Mouse (Mus musculus) intestine, embryonic 14.5 days (tissue): ENCODE results near the gene Hmbs. TPM values are rescaled to one million over a fixed set of nuclear protein-coding genes. Genes with fewer than 3 reads are reported as not detected.
"Not testable (repeated sequence)": the region's sequence is repeated elsewhere in the genome, so short reads cannot be mapped to it uniquely, and the experiment has no call there.

Source experiments
- ATAC-seq: fragments of 200-750 bp; cut with Nextera tagmentation; replicated peaks from 2 replicates; pipeline ENCODE4 v1.8.0; 2017; ENCODE audit warnings: low read depth, moderate number of reproducible peaks, moderate TSS enrichment, moderate library complexity; ENCODE audit not compliant: low FRiP score, low TSS enrichment
- DNase-seq: peaks from one replicate; pipeline ENCODE4 v3.0.0-alpha.2; 2018; ENCODE audit warnings: low spot score
- H3K27ac ChIP-seq: fragments of 300-500 bp; sonication (generic); 2 replicates; pipeline ENCODE4 v1.5.1; 2014; ENCODE audit warnings: low read depth, mild to moderate bottlenecking, control low read depth
- H3K27me3 ChIP-seq: fragments of 300-500 bp; sonication (generic); replicated peaks from 2 replicates; pipeline ENCODE4 v1.6.1; 2014; ENCODE audit warnings: low read length, control low read depth; ENCODE audit not compliant: control insufficient read depth, insufficient read depth
- H3K36me3 ChIP-seq: fragments of 300-500 bp; sonication (generic); 2 replicates; pipeline ENCODE4 v1.6.1; 2014; ENCODE audit warnings: low read length, control low read depth; ENCODE audit not compliant: control insufficient read depth, insufficient read depth
- H3K4me1 ChIP-seq: fragments of 300-500 bp; sonication (generic); replicated peaks from 2 replicates; pipeline ENCODE4 v1.6.1; 2014; ENCODE audit warnings: low read length, control low read depth, mixed read lengths; ENCODE audit not compliant: control insufficient read depth, insufficient read depth
- H3K4me2 ChIP-seq: fragments of 300-500 bp; sonication (generic); 2 replicates; pipeline ENCODE4 v1.6.1; 2014; ENCODE audit warnings: low read length
- H3K4me3 ChIP-seq: fragments of 300-500 bp; sonication (generic); 2 replicates; pipeline ENCODE4 v1.5.1; 2014; ENCODE audit warnings: low read depth, low read length, control low read depth, mixed read lengths
- H3K9ac ChIP-seq: fragments of 300-500 bp; sonication (generic); 2 replicates; pipeline ENCODE4 v1.6.1; 2014; ENCODE audit warnings: mild to moderate bottlenecking, low read length
- H3K9me3 ChIP-seq: fragments of 300-500 bp; sonication (generic); 2 replicates; pipeline ENCODE4 v1.6.1; 2016; ENCODE audit warnings: low read length, control low read depth; ENCODE audit not compliant: control insufficient read depth
- WGBS: fragments of 180-500 bp; shearing (Covaris S2); extraction: QIAGEN DNeasy Blood & Tissue Kit; methylation state at CpG from one replicate; pipeline ENCODE4 v1.1.7; 2014; 5-methylcytosine and 5-hydroxymethylcytosine counted together
- polyA plus RNA-seq: library from polyadenylated mRNA; unstranded; fragments of >200 nt; fragmentation: Nextera tagmentation; extraction: Ambion mirVana; gene quantifications from 2 replicates; pipeline ENCODE4 v1.2.1, GENCODE M21; 2014

Hmbs gene
- polyA plus RNA-seq, 1 experiment from 2014 or later, result 128 TPM

GRCm38 (mm10) chr9:44377335-44377734 lies 33.3 kb upstream of the Hmbs start:
- not testable (repeated sequence) for H3K4me1 ChIP-seq, H3K27me3 ChIP-seq, H3K4me3 ChIP-seq, H3K27ac ChIP-seq, H3K9me3 ChIP-seq, DNase-seq, ATAC-seq, H3K9ac ChIP-seq, H3K4me2 ChIP-seq
- H3K36me3 ChIP-seq, result peaks cover 16% of the 10 kb centered on the region
- 81% methylated on average over 2 of the region's 2 CpGs for WGBS

GRCm38 (mm10) chr9:44376141-44376540 lies 32.1 kb upstream of the Hmbs start:
- WGBS, result 85% methylated on average over 6 of the region's 6 CpGs
- Histone ChIP-seq H3K4me2 (no peak overlapping the region), H3K36me3 (peaks cover 4% of the 10 kb centered on the region), H3K4me3 (no peak overlapping the region), H3K4me1 (peaks cover 9% of the 10 kb centered on the region), H3K9ac (no peak overlapping the region), H3K9me3 (no peaks in the 10 kb centered on the region), H3K27ac (no peak overlapping the region), H3K27me3 (no peaks in the 10 kb centered on the region)
- ATAC-seq (no peak), DNase-seq (no peak)

- no peak for ATAC-seq
These were observed 29.4 kb upstream of the Hmbs start for GRCm38 (mm10) chr9:44373386-44373785.

GRCm38 (mm10) chr9:44364480-44364879 lies 20.5 kb upstream of the Hmbs start:
- no peak for ATAC-seq
- Histone ChIP-seq H3K4me2 (no peak overlapping the region), H3K4me1 (peaks cover 8% of the 10 kb centered on the region; the same call in 1 of the 2 replicates), H3K4me3 (no peak overlapping the region), H3K27ac (no peak overlapping the region), H3K36me3 (peaks cover 4% of the 10 kb centered on the region), H3K27me3 (no peaks in the 10 kb centered on the region), H3K9me3 (no peaks in the 10 kb centered on the region), H3K9ac (no peak overlapping the region)
- 60% methylated on average over 3 of the region's 3 CpGs for WGBS
- no peak for DNase-seq

More at GRCm38 (mm10) chr9:44373386-44373785, 29.4 kb upstream of the Hmbs start:
- Histone ChIP-seq H3K27ac (no peak overlapping the region), H3K36me3 (no peaks in the 10 kb centered on the region), H3K9me3 (no peaks in the 10 kb centered on the region), H3K4me1 (0 out of 2 replicates have a peak, but pooled peaks cover 2% of the 10 kb centered on the region), H3K4me2 (no peak overlapping the region), H3K27me3 (no peaks in the 10 kb centered on the region), H3K9ac (no peak overlapping the region), H3K4me3 (no peak overlapping the region)
- no peak for DNase-seq

GRCm38 (mm10) chr9:44361931-44362330 lies 17.9 kb upstream of the Hmbs start:
- H3K27ac ChIP-seq, result 0 out of 2 replicates have a peak overlapping the region, but pooled peaks have one; percentile 67
- peak overlapping the region; percentile 91 for H3K4me2 ChIP-seq
- not testable (repeated sequence) for DNase-seq, H3K9me3 ChIP-seq, H3K4me1 ChIP-seq, H3K27me3 ChIP-seq
- peak; percentile 28; the same call in 1 of the 2 replicates for ATAC-seq
- H3K4me3 ChIP-seq, result peak overlapping the region; percentile 99
- WGBS, result 43% methylated on average over 4 of the region's 4 CpGs
- peaks cover 26% of the 10 kb centered on the region for H3K36me3 ChIP-seq
- peak overlapping the region; percentile 35; the same call in 1 of the 2 replicates for H3K9ac ChIP-seq

- Histone ChIP-seq H3K9ac (peak within 1 kb of the TSS; percentile 83), H3K4me2 (peak within 1 kb of the TSS; percentile 91), H3K36me3 (peaks cover 32% of the 10 kb centered on the region), H3K9me3 (no peaks in the 10 kb centered on the region), H3K4me1 (peaks cover 8% of the 10 kb centered on the region; the same call in 1 of the 2 replicates), H3K27me3 (no peaks in the 10 kb centered on the region), H3K4me3 (peak within 1 kb of the TSS; percentile 99), H3K27ac (0 out of 2 replicates have a peak within 1 kb of the TSS, but pooled peaks have one; percentile 67)
- ATAC-seq, result peak; percentile 95
- peak; percentile 98 for DNase-seq
- WGBS, result under 1% methylated on average over 44 of the region's 44 CpGs
These were observed 17.3 kb upstream of the Hmbs start, which contains the start of gene Vps11 for GRCm38 (mm10) chr9:44361190-44361917. Gene Vps11 (minus strand): TSS chr9:44361670.

- DNase-seq, result no peak
These were observed 13.2 kb upstream of the Hmbs start for GRCm38 (mm10) chr9:44357207-44357606.

GRCm38 (mm10) chr9:44353142-44353541 lies 9.1 kb upstream of the Hmbs start:
- no peak for ATAC-seq
- no peak overlapping the region for H3K9ac ChIP-seq
- H3K27ac ChIP-seq, result no peak overlapping the region
- no peaks in the 10 kb centered on the region for H3K9me3 ChIP-seq
- peaks cover 97% of the 10 kb centered on the region for H3K36me3 ChIP-seq
- no peak for DNase-seq
- no peaks in the 10 kb centered on the region for H3K4me1 ChIP-seq
- no peaks in the 10 kb centered on the region for H3K27me3 ChIP-seq
- H3K4me2 ChIP-seq, result no peak overlapping the region
- WGBS, result 94% methylated on average over 6 of the region's 6 CpGs
- no peak overlapping the region for H3K4me3 ChIP-seq

More at GRCm38 (mm10) chr9:44357207-44357606, 13.2 kb upstream of the Hmbs start:
- no peak overlapping the region for H3K27ac ChIP-seq
- no peaks in the 10 kb centered on the region for H3K27me3 ChIP-seq
- H3K4me2 ChIP-seq, result no peak overlapping the region
- 76% methylated on average over 4 of the region's 4 CpGs for WGBS
- no peak overlapping the region for H3K4me3 ChIP-seq
- peaks cover 73% of the 10 kb centered on the region for H3K36me3 ChIP-seq
- no peak overlapping the region for H3K9ac ChIP-seq
- ATAC-seq, result no peak
- peaks cover 8% of the 10 kb centered on the region; the same call in 1 of the 2 replicates for H3K4me1 ChIP-seq
- H3K9me3 ChIP-seq, result no peaks in the 10 kb centered on the region

- Histone ChIP-seq H3K27ac (no peak overlapping the region), H3K36me3 (peaks cover 99% of the 10 kb centered on the region), H3K9me3 (no peaks in the 10 kb centered on the region), H3K27me3 (no peaks in the 10 kb centered on the region), H3K9ac (no peak overlapping the region), H3K4me1 (no peaks in the 10 kb centered on the region), H3K4me2 (no peak overlapping the region), H3K4me3 (no peak overlapping the region)
- ATAC-seq (no peak), DNase-seq (no peak)
- 97% methylated on average over 10 of the region's 10 CpGs for WGBS
These were observed 8.3 kb upstream of the Hmbs start for GRCm38 (mm10) chr9:44352337-44352736.
